Mouse (Mus musculus): ENCODE results near the gene Npas3.

GRCm38 (mm10) chr12:53692471-53692870, 444.0 kb downstream of the Npas3 start:
- TF ChIP-seq CTCF (IDR thresholded peaks at IDR 0.05), result no peak
- TF ChIP-seq EP300 (IDR thresholded peaks at IDR 0.05; ENCODE audit: insufficient read depth, low read depth, low read length), result no peak

All from heart, adult 2 months (tissue).